Mouse (Mus musculus): ENCODE measurements around the gene March4.

DNA sequence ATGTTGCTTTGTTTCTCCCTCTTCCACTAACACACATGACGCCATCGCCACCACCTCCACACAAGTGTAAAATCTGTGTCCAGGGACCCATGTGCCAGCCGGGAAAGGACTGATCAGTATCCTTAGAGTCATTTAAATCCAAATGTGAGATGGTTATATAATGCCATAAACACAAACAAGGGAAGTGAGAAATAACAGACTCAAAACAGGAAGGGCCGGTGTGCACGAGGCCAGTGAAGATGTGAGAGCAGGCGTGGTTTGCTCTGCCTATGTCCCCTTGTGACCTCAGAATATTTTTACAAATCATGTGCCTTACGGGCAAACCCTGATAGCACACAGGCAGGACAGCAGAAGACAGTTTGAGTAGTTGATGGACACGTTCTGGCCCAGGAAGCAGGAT, 123.5 kb downstream of the March4 start:
- TF ChIP-seq CTCF (IDR thresholded peaks at IDR 0.05; ENCODE audit: low read depth), result no peak
- no peak for TF ChIP-seq EP300 (optimal IDR thresholded peaks at IDR 0.05)
